18 mouse cellular contexts compared by ENCODE assay signal in genomic region chr8:86208812-86209262, GRCm38 (mm10).
DNase-seq lines count a peak whose midpoint lies in the region; ATAC-seq and TF ChIP-seq lines count a peak whose summit lies in the region.
"Had no signal": no experiment of that assay in that cellular context is flagged by ENCODE, and none has a peak within 500 bp of the region (broad histone marks: within the 10 kb centered on the region; RNA-seq: fewer than 3 reads in every experiment).

No protein-coding gene starts in this region.

- no peaks in the 10 kb centered on the region for H3K27me3 ChIP-seq in liver, postnatal 0 days (ENCODE audit: insufficient read depth, low read length)
- H3K27me3 ChIP-seq in kidney, embryonic 14.5 days (ENCODE audit: control insufficient read depth, insufficient read depth, low read length), result no peaks in the 10 kb centered on the region
- H3K27me3 ChIP-seq: forebrain, embryonic 15.5 days; heart, embryonic 13.5 days; hindbrain, embryonic 15.5 days; kidney, embryonic 15.5 days; limb, embryonic 15.5 days; neural tube, embryonic 12.5 days had no signal

- no peak overlapping the region for H3K27ac ChIP-seq in liver, postnatal 0 days (ENCODE audit: low read depth)
- H3K27ac ChIP-seq in kidney, embryonic 14.5 days (ENCODE audit: low read depth, low read length), result no peak overlapping the region
- H3K27ac ChIP-seq: forebrain, embryonic 15.5 days; heart, embryonic 13.5 days; hindbrain, embryonic 15.5 days; kidney, embryonic 15.5 days; limb, embryonic 15.5 days; neural tube, embryonic 12.5 days had no signal

- H3K36me3 ChIP-seq in liver, postnatal 0 days (replicated peaks; ENCODE audit: insufficient read depth, low read length), result no peaks in the 10 kb centered on the region
- H3K36me3 ChIP-seq in kidney, embryonic 14.5 days (ENCODE audit: control insufficient read depth, insufficient read depth, low read length), result no peaks in the 10 kb centered on the region
- H3K36me3 ChIP-seq: forebrain, embryonic 15.5 days; heart, embryonic 13.5 days; hindbrain, embryonic 15.5 days; kidney, embryonic 15.5 days; limb, embryonic 15.5 days; neural tube, embryonic 12.5 days had no signal

- peak; percentile 98 for ATAC-seq in liver, postnatal 0 days
- no peak for ATAC-seq in megakaryocyte, adult 5-6 weeks (ENCODE audit: poor library complexity, severe bottlenecking)
- no peak for ATAC-seq in kidney, embryonic 14.5 days (ENCODE audit: low FRiP score, low TSS enrichment)
- ATAC-seq: forebrain, embryonic 15.5 days; lung, postnatal 0 days had no signal

- TF ChIP-seq CTCF in liver, postnatal 0 days (IDR thresholded peaks at IDR 0.05; ENCODE audit: low read depth), result no peak

- WGBS in liver, postnatal 0 days (ENCODE audit: insufficient replicate concordance), result 55% methylated on average over 5 of the region's 5 CpGs
- 41% methylated on average over 5 of the region's 5 CpGs for WGBS in kidney, embryonic 14.5 days

- no peak overlapping the region for H3K4me2 ChIP-seq in liver, postnatal 0 days (ENCODE audit: low read depth, low read length)
- H3K4me2 ChIP-seq in kidney, embryonic 14.5 days (replicated peaks; ENCODE audit: low read depth, low read length), result no peak overlapping the region
- H3K4me2 ChIP-seq: forebrain, embryonic 15.5 days; heart, embryonic 13.5 days; hindbrain, embryonic 15.5 days; kidney, embryonic 15.5 days; limb, embryonic 15.5 days; neural tube, embryonic 12.5 days had no signal

- DNase-seq in adrenal gland, adult (ENCODE audit: inconsistent age in 2 of 2, low spot score in 1 of 2), result peak; percentile 27 to 81
- DNase-seq in adrenal gland, postnatal 4 days (ENCODE audit: low spot score in 2 of 2), result no peak
- DNase-seq in Muller cell, postnatal 12 days (ENCODE audit: inconsistent ontology term), result peak; percentile 24
- peak; percentile 8 for DNase-seq in adrenal gland, postnatal 25 days
- peak; percentile 68 for DNase-seq in liver, postnatal 0 days
- DNase-seq in layer of hippocampus, adult 9-10 months (ENCODE audit: low spot score), result no peak
- DNase-seq: cerebellum, adult 9-11 months; heart, postnatal 36 days; right cerebral cortex, postnatal 14 days had no signal

- no peaks in the 10 kb centered on the region for H3K9me3 ChIP-seq in liver, postnatal 0 days (ENCODE audit: low read length)
- H3K9me3 ChIP-seq in kidney, embryonic 14.5 days (ENCODE audit: control insufficient read depth, low read length), result no peaks in the 10 kb centered on the region
- H3K9me3 ChIP-seq: forebrain, embryonic 15.5 days; heart, embryonic 13.5 days; hindbrain, embryonic 15.5 days; kidney, embryonic 15.5 days; limb, embryonic 15.5 days; neural tube, embryonic 12.5 days had no signal

- H3K4me3 ChIP-seq in liver, postnatal 0 days (ENCODE audit: low read depth, low read length), result no peak overlapping the region
- H3K4me3 ChIP-seq in kidney, embryonic 14.5 days (ENCODE audit: low read length), result no peak overlapping the region
- H3K4me3 ChIP-seq: forebrain, embryonic 15.5 days; heart, embryonic 13.5 days; hindbrain, embryonic 15.5 days; kidney, embryonic 15.5 days; limb, embryonic 15.5 days; neural tube, embryonic 12.5 days had no signal

- no peak overlapping the region for H3K9ac ChIP-seq in liver, postnatal 0 days (replicated peaks)
- H3K9ac ChIP-seq in kidney, embryonic 14.5 days (ENCODE audit: low read depth, low read length), result no peak overlapping the region
- H3K9ac ChIP-seq: forebrain, embryonic 15.5 days; heart, embryonic 13.5 days; hindbrain, embryonic 15.5 days; kidney, embryonic 15.5 days; limb, embryonic 15.5 days; neural tube, embryonic 12.5 days had no signal

- no peaks in the 10 kb centered on the region for H3K4me1 ChIP-seq in liver, postnatal 0 days (ENCODE audit: insufficient read depth)
- no peaks in the 10 kb centered on the region for H3K4me1 ChIP-seq in kidney, embryonic 14.5 days (ENCODE audit: control insufficient read depth, insufficient read depth, low read length)
- H3K4me1 ChIP-seq: heart, embryonic 13.5 days; kidney, embryonic 15.5 days; limb, embryonic 15.5 days; neural tube, embryonic 12.5 days had no signal

- peak; percentile 64 for TF ChIP-seq EP300 in liver, postnatal 0 days (IDR thresholded peaks at IDR 0.05; ENCODE audit: low read depth)

Comparison
In these comparisons a context has a peak if more than half of its experiments do, and no peak if none do; other contexts are left out.
1. DNase-seq: peak in adrenal gland, adult (2 of 2), Muller cell, postnatal 12 days (single experiment), adrenal gland, postnatal 25 days (single experiment) and liver, postnatal 0 days (single experiment); none in adrenal gland, postnatal 4 days (0 of 2) and layer of hippocampus, adult 9-10 months (single experiment).